Mouse (Mus musculus): ENCODE results near the gene Cep41. TPM values are rescaled to one million over a fixed set of nuclear protein-coding genes. Genes with fewer than 3 reads are reported as not detected.

Cep41 gene
- total RNA-seq, 2 experiments from 2014 or later: 0.77 to 3.5 TPM

DNA sequence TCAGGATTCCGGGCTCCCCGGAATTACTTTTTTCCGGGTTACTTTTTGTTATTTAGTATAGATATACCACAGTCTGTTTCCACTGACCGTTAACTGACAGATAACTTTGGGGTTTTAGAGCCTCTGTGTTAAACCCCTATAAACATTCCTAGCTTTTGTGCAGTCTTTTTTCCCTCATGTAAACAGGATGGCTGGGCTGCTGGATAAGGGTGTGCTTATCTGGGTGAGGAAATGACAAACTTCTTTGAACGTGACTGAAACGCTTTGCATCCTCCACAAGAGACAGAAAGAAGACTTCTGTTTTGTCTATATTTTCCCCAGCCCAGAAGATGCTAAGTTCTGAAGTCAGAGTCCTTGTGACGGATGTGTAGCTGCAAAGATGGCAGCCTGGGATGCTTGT is 18.9 kb upstream of the Cep41 start:
- ATAC-seq (replicated peaks; ENCODE audit: low FRiP score, poor library complexity, severe bottlenecking): no peak

DNA sequence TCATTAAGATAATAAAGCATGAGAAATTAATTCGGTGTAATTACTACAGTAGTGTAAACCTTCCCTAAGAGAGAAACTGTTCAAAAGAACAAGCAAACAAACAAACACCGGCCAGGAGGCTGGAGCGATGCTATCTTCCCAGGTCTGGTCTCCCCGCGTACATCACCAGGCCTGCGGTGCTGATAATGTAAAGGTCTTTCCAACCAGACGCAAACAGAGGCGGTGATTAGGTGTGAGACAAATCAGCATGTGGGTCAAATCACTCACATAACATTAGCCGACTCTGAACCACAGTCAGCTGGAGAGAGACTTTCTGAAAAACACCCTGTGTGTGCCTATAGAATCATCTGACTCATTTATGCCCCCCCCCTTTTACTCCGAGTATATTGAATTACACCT is 17.8 kb upstream of the Cep41 start:
- no peak for ATAC-seq (replicated peaks; ENCODE audit: low FRiP score, poor library complexity, severe bottlenecking)

DNA sequence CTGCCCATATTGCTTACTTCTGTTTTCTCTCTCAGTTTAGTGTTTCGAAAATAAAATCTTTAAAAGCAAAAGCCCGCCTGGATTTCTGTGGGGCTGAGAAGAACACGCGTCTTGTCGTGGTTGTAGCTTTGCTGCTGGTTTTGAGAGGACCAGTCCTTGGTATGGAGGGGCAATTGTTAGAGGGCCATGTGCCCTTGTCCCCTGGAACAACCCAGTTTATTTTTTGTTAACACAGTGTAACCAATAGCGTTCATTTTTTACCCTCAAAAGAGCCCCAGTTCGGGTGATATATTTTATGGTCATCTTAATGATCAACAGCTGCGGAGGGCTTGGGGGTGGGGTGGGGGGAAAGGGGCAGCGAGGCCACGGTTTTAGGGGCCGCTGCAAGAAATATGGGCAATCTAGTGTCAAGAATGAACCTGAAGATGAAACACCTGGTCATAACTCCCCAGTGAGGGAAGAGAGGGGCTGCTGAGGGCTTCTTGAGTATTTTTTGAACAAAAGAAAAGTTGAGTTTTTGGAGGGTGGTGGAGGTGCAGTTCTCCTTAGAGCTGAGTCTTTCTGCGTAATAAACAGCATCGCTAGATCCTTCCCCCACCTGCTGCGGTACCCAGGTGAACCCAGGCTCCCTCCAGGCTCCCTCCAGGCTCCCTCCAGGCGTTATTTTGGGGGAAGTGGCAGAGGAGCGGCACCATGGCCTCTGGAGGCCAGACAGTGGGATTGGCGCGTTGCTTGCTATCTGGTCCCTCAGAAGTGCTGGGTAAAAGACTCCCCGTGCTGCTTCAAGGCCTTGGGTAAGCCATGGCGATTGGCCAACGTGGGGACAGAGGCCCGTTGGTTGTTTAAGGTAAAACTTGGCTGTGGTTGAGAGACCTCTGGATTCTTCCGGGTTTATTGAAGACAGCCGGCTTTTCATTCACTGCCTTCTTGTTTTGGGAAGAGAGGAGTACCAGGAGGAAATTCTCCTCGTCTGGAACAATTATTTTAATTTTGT is 17.1 kb upstream of the Cep41 start:
- ATAC-seq (replicated peaks; ENCODE audit: low FRiP score, poor library complexity, severe bottlenecking): no peak

DNA sequence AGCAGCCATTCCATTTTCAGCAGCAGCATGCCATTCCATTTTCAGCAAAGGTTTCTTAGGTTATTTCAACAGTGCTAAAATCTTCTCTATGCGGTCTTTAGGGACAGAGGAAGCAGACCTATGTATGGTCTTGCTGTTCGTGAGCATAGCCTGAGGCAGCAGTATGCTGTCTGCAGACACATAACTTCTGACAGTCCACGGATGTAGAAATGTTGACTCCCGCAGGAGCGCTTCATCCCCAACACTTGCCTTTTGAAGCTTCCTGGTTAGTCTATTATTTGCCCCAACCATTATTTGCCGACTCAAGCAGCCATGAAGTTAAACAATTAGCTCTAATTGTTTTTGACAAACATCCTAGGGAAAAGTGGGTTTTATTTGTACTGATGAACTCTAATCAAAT is 15.6 kb upstream of the Cep41 start:
- no peak for ATAC-seq (replicated peaks; ENCODE audit: low FRiP score, poor library complexity, severe bottlenecking)

DNA sequence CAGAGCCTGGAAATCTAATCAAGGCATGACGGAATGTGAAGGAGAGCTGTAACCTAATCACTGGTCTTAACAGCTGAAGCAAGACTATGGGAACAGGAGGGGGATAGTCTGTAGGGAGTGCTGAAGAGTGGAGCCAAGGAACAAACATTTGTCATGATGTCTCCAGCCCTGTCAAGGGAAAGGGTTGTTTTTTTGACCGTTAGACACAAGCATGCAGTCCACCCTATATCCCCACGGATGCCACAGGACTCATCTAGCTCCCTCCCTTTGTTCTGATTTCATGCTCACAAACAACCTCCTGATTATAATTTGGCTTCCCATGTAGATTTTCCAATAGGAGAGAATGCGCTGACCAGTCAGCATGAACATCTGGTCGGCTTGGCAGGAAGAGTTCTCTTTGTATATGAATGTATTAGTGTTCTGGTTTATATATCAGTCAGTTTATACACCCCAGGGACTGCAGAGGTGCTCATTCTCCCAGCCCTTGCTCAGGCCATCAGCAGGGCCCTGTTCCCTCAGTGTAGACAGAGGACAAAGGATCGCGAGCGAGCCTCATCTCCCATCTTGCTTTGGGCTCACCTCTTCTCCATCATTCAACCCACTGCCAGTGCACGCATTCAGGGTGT is 10.5 kb upstream of the Cep41 start:
- no peak for ATAC-seq (replicated peaks; ENCODE audit: low FRiP score, poor library complexity, severe bottlenecking)

DNA sequence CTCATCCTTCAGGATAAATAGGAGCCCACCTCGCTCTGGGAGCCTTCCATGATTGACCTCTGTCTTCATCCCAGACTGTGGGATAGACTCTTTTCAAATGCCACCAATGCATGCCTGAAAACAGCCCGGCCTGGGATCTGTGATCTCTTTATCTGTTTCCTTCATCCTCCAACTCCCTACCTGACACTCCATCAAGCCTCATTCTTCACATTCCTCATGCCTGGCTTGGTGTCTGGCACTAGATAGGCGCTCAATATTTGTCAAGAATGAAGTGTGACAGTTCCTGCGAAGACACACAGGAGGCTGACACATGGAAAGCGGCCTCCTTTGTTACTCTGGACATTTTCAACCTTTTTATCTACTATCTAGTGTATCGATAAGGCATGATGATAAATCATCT is 9.9 kb upstream of the Cep41 start:
- no peak for ATAC-seq (replicated peaks; ENCODE audit: low FRiP score, poor library complexity, severe bottlenecking)

DNA sequence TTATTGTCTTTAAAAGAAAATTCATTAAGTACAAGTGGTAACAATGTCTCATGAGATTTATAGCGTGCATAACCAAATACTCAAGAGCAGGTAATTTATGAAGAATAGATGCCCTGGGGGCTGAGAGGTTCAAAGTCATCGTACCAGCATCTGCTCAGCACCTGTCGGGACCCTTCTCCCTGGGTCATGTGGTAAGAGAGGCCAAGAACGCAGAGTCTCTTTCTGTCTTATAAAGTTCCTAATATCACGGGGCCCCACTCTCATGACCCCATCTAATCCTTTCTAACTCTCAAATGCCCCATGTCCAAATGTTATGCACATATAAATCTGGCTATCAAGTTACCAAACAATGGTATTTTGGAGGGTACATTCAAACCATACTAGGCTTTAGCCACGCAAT is 9.3 kb upstream of the Cep41 start:
- ATAC-seq (replicated peaks; ENCODE audit: low FRiP score, poor library complexity, severe bottlenecking): no peak

DNA sequence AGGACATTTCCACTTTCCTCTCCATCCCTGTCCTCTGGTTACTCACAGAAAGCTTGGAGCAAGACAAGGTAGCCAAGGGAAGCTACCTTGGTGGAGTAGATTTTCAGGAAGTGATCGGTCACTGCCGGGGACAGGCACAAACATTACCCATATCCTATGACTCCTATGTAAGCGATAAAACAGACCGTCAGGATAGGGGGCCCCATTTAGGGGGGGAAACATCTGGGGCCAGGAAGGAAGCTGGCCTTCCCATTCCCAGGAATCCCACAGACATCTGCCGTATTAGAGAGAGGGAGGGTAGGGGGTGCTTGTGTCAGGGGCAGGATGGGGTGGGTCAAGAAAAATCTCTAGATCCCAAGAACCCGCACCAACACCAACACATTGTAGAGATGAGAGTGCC is 6.6 kb upstream of the Cep41 start:
- no peak for ATAC-seq (replicated peaks; ENCODE audit: low FRiP score, poor library complexity, severe bottlenecking)

DNA sequence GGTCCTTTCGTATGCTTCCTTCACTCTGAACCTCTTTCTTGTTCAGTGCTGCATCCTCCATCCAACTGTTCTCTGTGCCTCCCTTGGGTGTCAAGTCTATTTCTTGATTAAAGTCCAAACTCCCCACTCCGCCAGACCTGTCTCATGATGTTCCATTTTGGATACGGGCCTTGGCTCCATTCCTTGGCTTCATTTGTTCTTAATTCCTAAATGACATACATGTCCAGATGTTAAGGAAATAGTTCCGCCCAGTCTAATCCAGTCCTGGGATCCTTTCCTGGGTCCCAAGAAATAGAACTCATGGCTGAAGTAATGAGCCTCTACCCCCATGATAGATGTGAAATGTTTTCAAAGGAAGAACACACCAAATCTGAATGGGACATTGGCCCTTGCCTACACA is 4.5 kb upstream of the Cep41 start:
- ATAC-seq (replicated peaks; ENCODE audit: low FRiP score, poor library complexity, severe bottlenecking): no peak

DNA sequence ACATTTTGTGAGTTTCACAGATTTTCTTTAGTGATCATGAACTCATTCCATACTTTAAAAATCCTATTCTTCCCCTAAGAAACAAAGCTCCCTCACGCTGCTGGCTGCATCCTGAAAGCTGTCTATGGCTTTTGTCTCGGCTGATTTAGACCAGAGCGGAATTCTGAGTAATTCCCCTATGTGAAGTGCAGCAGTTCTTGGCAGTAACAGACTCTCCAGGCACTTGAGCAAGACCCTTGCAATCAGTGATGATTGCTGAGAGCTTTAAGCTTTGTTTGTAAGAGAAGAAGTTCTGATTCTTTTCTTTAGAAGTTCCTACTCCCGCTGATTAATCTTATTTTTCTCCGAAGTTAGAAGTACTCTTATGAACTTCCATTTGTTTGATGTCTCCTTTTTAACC is 3.9 kb upstream of the Cep41 start:
- ATAC-seq (replicated peaks; ENCODE audit: low FRiP score, poor library complexity, severe bottlenecking): no peak

DNA sequence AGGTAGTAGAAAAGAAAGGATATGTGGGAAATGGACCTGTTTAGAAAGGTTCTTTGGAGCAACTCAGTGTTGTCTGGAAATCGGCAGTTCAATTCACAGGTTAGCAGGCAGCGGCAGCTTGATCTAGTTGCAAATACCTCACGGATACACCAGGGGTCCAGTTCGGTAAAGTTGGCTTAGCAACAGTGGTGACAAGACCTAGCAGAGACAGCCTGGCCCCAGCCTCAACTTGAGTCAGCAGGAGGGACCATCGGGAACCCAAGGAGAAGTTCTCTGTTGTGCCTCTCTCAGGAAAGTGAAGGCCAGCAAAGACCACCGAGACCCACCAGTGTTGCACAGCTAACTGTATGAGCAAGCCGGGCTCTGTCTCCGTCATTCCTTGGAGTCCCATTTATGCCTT is 1.6 kb upstream of the Cep41 start:
- ATAC-seq (replicated peaks; ENCODE audit: low FRiP score, poor library complexity, severe bottlenecking): no peak

DNA sequence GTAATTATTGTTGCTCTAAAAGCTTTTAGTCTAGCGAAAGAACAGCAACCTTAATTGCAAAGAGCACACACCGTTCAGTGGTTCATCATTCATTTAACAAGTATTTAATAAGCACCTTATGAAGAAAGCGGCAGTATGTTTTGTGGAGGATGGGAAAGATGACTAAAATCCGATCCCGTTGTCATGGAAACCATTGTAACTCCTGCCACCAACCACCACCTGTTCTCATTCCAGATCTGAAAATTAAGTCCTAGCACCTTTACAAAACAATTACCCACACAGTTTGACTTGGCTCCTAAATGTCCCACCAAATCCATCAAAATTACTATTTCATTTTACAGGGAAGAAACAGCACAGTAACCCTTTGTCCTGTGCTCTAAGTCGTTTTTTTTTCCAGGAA is 660 bp upstream of the Cep41 start:
- ATAC-seq (replicated peaks; ENCODE audit: low FRiP score, poor library complexity, severe bottlenecking): no peak

DNA sequence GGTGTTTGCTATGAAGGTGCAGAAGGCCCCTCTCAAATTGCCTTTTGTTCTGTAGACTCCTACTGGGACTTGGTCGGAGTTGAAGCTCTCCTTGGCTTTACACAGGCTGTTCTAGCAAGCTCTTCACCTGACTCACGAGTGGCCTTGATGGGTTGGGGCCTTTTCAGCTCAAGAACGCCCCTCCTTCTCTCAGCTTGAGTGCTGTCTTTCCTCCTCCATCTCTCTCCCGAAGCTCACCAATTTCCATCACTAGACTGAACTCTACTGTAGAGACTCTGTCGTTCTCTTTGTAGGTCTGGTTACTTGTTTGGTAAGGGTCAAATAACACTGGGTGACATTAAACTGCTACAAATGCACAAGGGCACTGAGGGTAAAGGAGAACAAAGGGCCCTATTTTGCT is 723 bp downstream of the Cep41 start:
- ATAC-seq (replicated peaks; ENCODE audit: low FRiP score, poor library complexity, severe bottlenecking): no peak

DNA sequence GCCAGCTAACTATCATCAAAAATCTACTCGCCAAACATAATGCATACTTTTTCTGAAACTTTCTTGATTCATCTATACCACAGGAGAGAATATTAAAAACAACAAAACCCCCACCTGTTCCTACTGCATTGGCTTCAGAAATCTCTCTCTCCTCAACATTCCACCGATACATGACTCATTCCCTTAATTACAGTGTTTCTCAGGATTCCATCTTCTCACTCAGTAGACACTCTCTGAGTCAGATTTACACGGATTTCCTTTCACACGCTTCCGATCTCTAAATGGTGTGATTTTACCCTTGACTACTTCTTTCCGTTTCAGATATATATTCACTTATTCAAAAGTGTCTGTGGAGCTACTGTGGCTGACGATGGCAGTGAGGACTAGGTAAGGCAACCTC is 6.4 kb downstream of the Cep41 start:
- no peak for ATAC-seq (replicated peaks; ENCODE audit: low FRiP score, poor library complexity, severe bottlenecking)

DNA sequence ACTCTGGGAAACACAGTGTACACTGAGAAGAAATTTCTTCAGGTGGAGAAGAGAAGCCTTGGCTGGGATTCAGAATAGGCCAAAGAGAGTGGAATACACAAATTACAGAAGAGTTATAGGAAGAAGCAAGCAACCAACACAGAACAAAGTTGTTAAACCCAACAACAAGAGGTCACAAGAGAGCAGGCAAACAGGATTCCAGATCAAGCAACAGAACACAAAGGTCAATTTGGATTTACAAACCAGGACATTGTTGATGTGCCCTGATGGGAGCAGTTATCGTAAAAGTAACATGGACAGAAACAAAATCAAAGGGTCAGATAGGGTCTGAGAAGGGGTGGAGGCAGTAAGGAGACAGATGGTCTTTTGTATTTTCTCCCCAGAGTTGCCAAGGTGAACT is 9.0 kb downstream of the Cep41 start:
- no peak for ATAC-seq (replicated peaks; ENCODE audit: low FRiP score, poor library complexity, severe bottlenecking)

DNA sequence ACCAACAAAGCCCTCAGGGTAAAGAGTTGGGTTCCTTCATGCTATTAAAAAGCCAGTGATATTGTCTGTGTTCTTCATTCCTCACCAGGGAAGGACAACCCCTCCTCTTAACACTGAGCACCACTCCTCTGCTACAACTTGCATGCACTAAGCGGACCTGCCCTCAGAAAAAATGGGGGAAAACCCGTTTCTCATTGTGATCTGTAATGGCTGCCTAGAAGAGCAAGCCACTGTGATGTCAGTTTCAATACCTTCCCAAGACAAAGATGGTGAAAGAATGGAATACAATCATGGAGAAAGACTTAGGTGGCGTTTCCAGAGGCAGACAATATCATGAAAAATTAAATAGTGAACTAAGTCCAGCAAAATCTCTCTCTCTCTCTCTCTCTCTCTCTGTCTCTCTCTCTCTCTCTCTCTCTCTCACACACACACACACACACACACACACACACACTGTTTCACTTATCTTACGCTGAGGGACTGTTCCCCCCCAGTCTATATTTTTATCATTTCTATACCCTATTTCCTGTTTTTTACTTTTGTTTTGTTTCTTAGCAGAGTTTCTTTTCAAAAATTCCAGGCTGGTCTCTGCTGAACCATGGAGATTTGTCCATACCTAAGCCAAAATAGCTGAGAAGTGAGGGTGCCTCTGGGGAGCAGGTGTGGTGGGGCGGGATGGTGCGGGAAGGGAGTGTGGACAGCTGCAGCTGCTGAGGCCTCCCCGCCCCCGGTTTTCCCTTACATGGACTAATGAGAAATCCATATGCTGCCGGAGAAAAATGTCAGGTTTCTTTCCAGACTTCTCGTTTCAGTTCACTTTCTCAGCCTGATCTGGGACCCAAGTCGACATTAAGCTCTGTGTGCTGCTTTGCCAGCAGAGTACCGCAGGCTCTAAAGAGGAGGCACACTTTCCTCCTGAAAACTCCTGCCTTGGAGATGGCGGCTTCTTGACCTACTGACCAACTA is 11.3 kb downstream of the Cep41 start:
- ATAC-seq (replicated peaks; ENCODE audit: low FRiP score, poor library complexity, severe bottlenecking): no peak

DNA sequence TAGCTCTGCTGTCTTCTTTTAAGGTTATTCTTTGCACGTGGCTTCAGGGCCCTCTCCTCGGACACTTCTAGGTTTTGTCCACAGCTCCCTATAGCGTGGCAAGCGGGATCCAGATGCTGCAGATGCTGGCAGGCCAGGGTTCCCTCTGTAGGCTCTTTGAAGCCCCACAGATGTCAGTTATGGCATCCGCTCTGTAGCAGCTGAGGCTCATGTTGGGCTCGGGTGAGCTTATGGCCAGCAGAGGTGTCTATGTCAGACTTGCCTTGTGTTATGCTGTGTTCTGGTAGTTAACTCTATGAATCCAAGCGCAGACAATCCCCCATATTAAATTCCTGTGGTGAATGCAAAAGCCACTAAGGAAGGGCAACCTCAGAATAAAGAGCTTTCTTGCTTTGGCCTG is 13.1 kb downstream of the Cep41 start:
- ATAC-seq (replicated peaks; ENCODE audit: low FRiP score, poor library complexity, severe bottlenecking): no peak

DNA sequence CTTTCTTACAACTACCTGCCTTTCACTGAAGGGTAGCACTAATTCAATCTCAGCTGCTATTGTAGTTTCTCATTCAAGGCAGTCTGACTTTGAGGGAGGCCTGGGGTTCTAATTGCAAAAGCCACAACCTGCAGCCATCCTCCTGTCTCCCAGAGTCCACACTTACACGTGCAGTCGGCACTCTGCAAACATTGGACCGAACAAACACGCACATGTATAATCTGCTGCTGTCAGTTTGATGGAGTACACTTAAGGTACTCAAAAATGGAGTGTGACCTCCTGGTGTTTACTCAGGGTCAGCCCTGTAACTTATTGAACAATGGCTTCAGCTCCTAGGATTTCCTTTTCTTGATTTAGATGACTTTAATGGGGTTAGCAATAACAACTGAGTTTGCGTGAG is 14.0 kb downstream of the Cep41 start:
- no peak for ATAC-seq (replicated peaks; ENCODE audit: low FRiP score, poor library complexity, severe bottlenecking)

DNA sequence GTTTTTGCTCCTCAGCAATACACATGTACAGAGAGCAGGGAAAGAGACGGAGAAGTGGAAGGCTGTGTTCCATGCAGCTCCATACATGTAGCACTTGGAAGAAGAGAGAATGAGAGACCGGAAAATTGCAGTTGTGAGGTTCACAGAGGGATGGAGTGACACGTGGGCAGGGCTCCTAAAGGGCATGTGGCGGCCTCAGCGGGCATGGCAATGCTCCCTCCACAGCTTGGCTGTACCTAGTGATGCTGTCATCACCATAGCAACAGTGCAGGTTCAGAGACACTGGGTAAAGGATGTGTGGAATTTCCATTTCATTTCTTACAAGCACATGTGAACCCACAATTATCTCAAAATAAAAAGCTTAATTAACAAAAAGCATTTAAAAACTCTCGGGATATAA is 15.1 kb downstream of the Cep41 start:
- ATAC-seq (replicated peaks; ENCODE audit: low FRiP score, poor library complexity, severe bottlenecking): no peak

DNA sequence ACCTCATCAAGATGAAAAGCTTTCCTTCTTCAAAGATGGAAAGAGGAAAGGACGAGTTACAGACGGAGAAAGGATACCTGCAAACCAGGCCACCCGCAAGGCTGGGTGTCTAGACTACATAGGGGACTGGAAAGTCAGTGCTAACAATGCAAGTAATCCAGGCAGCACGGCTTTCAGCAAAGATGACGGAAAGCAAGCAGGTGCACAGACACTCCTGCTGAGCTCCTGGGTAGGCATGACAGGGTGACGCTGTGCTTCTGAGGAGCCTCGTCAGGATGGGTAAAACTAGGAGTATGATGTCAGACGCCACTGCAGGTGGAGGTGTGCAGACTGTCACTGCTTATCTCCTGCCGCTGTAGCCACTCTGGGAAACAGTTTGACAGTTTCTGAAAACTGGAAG is 16.0 kb downstream of the Cep41 start:
- no peak for ATAC-seq (replicated peaks; ENCODE audit: low FRiP score, poor library complexity, severe bottlenecking)
